Mouse (Mus musculus): Measurements from ENCODE around the gene Irf4.

- TF ChIP-seq POLR2A (IDR thresholded peaks at IDR 0.05; ENCODE audit: low read depth, low read length): no peak
- TF ChIP-seq CTCF (conservative IDR thresholded peaks at IDR 0.05; ENCODE audit: insufficient read depth, insufficient read length, low read depth, low read length): no peak
These were observed 43.3 kb downstream of the Irf4 start for GRCm38 (mm10) chr13:30792308-30792707.
